Mouse (Mus musculus): ENCODE measurements around the gene Popdc3.
"Not testable (repeated sequence)": the region's sequence is repeated elsewhere in the genome, so short reads cannot be mapped to it uniquely, and the experiment has no call there.

Popdc3 gene

GRCm38 (mm10) chr10:45194531-45194930, 16.6 kb downstream of the Popdc3 start:
- no peak for DNase-seq (ENCODE audit: low read depth, low spot score)

GRCm38 (mm10) chr10:45204582-45204981, 26.7 kb downstream of the Popdc3 start:
- DNase-seq (ENCODE audit: low read depth, low spot score): no peak

- DNase-seq (ENCODE audit: low read depth, low spot score): no peak
Observed at GRCm38 (mm10) chr10:45210201-45210600, 32.3 kb downstream of the Popdc3 start.

GRCm38 (mm10) chr10:45216676-45217075, 38.8 kb downstream of the Popdc3 start:
- DNase-seq (ENCODE audit: low read depth, low spot score): no peak

- DNase-seq (ENCODE audit: low read depth, low spot score): no peak
Observed at GRCm38 (mm10) chr10:45229954-45230353, 52.1 kb downstream of the Popdc3 start.

- DNase-seq (ENCODE audit: low read depth, low spot score): no peak
Observed at GRCm38 (mm10) chr10:45233351-45233750, 55.5 kb downstream of the Popdc3 start.

GRCm38 (mm10) chr10:45236304-45236703, 58.4 kb downstream of the Popdc3 start:
- DNase-seq (ENCODE audit: low read depth, low spot score): no peak

- DNase-seq (ENCODE audit: low read depth, low spot score): no peak
Observed at GRCm38 (mm10) chr10:45237492-45237891, 59.6 kb downstream of the Popdc3 start.

- DNase-seq (ENCODE audit: low read depth, low spot score): no peak
Observed at GRCm38 (mm10) chr10:45260477-45260876, 82.6 kb downstream of the Popdc3 start.

GRCm38 (mm10) chr10:45262126-45262525, 84.2 kb downstream of the Popdc3 start:
- DNase-seq (ENCODE audit: low read depth, low spot score): no peak

GRCm38 (mm10) chr10:45276499-45276898, 98.6 kb downstream of the Popdc3 start:
- no peak for DNase-seq (ENCODE audit: low read depth, low spot score)

- no peak for DNase-seq (ENCODE audit: low read depth, low spot score)
Observed at GRCm38 (mm10) chr10:45276995-45277394, 99.1 kb downstream of the Popdc3 start.

- no peak for DNase-seq (ENCODE audit: low read depth, low spot score)
Observed at GRCm38 (mm10) chr10:45285651-45286050, 107.8 kb downstream of the Popdc3 start.

- DNase-seq (ENCODE audit: low read depth, low spot score): peak; percentile 36
Observed at GRCm38 (mm10) chr10:45288351-45288750, 110.5 kb downstream of the Popdc3 start.

GRCm38 (mm10) chr10:45289218-45290105, 111.6 kb downstream of the Popdc3 start:
- DNase-seq (ENCODE audit: low read depth, low spot score): no peak

GRCm38 (mm10) chr10:45290618-45291017, 112.7 kb downstream of the Popdc3 start:
- DNase-seq (ENCODE audit: low read depth, low spot score): no peak

- DNase-seq (ENCODE audit: low read depth, low spot score): not testable (repeated sequence)
Observed at GRCm38 (mm10) chr10:45292159-45292558, 114.3 kb downstream of the Popdc3 start.

- no peak for DNase-seq (ENCODE audit: low read depth, low spot score)
Observed at GRCm38 (mm10) chr10:45295093-45295492, 117.2 kb downstream of the Popdc3 start.

GRCm38 (mm10) chr10:45298503-45298902, 120.6 kb downstream of the Popdc3 start:
- no peak for DNase-seq (ENCODE audit: low read depth, low spot score)

GRCm38 (mm10) chr10:45299509-45299908, 121.6 kb downstream of the Popdc3 start:
- DNase-seq (ENCODE audit: low read depth, low spot score): no peak

GRCm38 (mm10) chr10:45303315-45304036, 125.6 kb downstream of the Popdc3 start:
- no peak for DNase-seq (ENCODE audit: low read depth, low spot score)

GRCm38 (mm10) chr10:45305173-45305572, 127.3 kb downstream of the Popdc3 start:
- DNase-seq (ENCODE audit: low read depth, low spot score): no peak

GRCm38 (mm10) chr10:45311129-45311528, 133.2 kb downstream of the Popdc3 start:
- DNase-seq (ENCODE audit: low read depth, low spot score): no peak

All from WW6 (cell line).